Mouse (Mus musculus) stomach, postnatal 0 days (tissue): ENCODE results near the gene Igsf3. TPM values are rescaled to one million over a fixed set of nuclear protein-coding genes. Genes with fewer than 3 reads are reported as not detected.

Source experiments
- ATAC-seq: fragments of 200-750 bp; cut with Nextera tagmentation; 2 replicates; pipeline ENCODE4 v1.8.0; 2017; ENCODE audit not compliant: low FRiP score, low TSS enrichment
- DNase-seq: peaks from one replicate; pipeline ENCODE4 v3.0.0-alpha.2; 2016; ENCODE audit warnings: low spot score
- H3K27ac ChIP-seq: fragments of 300-500 bp; sonication (generic); replicated peaks from 2 replicates; pipeline ENCODE4 v1.5.1; 2014; ENCODE audit warnings: mild to moderate bottlenecking, control low read depth
- H3K27me3 ChIP-seq: fragments of 300-500 bp; sonication (generic); 2 replicates; pipeline ENCODE4 v1.6.1; 2014; ENCODE audit warnings: low read length; ENCODE audit not compliant: control insufficient read depth, insufficient read depth
- H3K36me3 ChIP-seq: fragments of 300-500 bp; sonication (generic); 2 replicates; pipeline ENCODE4 v1.6.1; 2014; ENCODE audit warnings: low read length, mixed read lengths; ENCODE audit not compliant: control insufficient read depth, insufficient read depth
- H3K4me1 ChIP-seq: fragments of 300-500 bp; sonication (generic); replicated peaks from 2 replicates; pipeline ENCODE4 v1.6.1; 2014; ENCODE audit warnings: antibody characterized with exemption; ENCODE audit not compliant: control insufficient read depth, insufficient read depth
- H3K4me2 ChIP-seq: fragments of 300-500 bp; sonication (generic); replicated peaks from 2 replicates; pipeline ENCODE4 v1.6.1; 2014; ENCODE audit warnings: low read depth, mild to moderate bottlenecking, control low read depth, moderate library complexity
- H3K4me3 ChIP-seq: fragments of 300-500 bp; sonication (generic); 2 replicates; pipeline ENCODE4 v1.5.1; 2014; ENCODE audit warnings: low read depth, low read length, control low read depth
- H3K9ac ChIP-seq: fragments of 300-500 bp; sonication (generic); 2 replicates; pipeline ENCODE4 v1.6.1; 2014; ENCODE audit warnings: mild to moderate bottlenecking, low read length, control low read depth, mixed read lengths
- H3K9me3 ChIP-seq: fragments of 300-500 bp; sonication (generic); 2 replicates; pipeline ENCODE4 v1.6.1; 2016; ENCODE audit warnings: low read length; ENCODE audit not compliant: control insufficient read depth
- CTCF ChIP-seq: IDR thresholded peaks from 2 replicates; pipeline ENCODE4 v1.5.1; 2016; ENCODE audit warnings: antibody characterized with exemption, low read depth, mild to moderate bottlenecking, moderate library complexity
- EP300 ChIP-seq: optimal IDR thresholded peaks from 2 replicates; pipeline ENCODE3; 2016; ENCODE audit warnings: antibody characterized with exemption
- WGBS: fragments of 180-500 bp; shearing (Covaris S2); extraction: QIAGEN DNeasy Blood & Tissue Kit; methylation state at CpG from one replicate; pipeline ENCODE4 v1.1.7; 2014; 5-methylcytosine and 5-hydroxymethylcytosine counted together
- polyA plus RNA-seq: library from polyadenylated mRNA; unstranded; fragments of >200 nt; fragmentation: Nextera tagmentation; extraction: Ambion mirVana; gene quantifications from 2 replicates; pipeline ENCODE4 v1.2.1, GENCODE M21; 2015

Igsf3 gene
- polyA plus RNA-seq, 1 experiment from 2014 or later, result 12.4 TPM

GRCm38 (mm10) chr3:101500393-101501051 is 123.6 kb downstream of the Igsf3 start:
- DNase-seq, result peak; percentile 50
- no peaks in the 10 kb centered on the region for H3K9me3 ChIP-seq
- TF ChIP-seq EP300, result no peak
- TF ChIP-seq CTCF, result no peak
- H3K4me3 ChIP-seq, result no peak overlapping the region
- ATAC-seq, result peak; percentile 68
- H3K27me3 ChIP-seq, result no peaks in the 10 kb centered on the region
- no peaks in the 10 kb centered on the region for H3K36me3 ChIP-seq
- no peak overlapping the region for H3K9ac ChIP-seq
- H3K4me2 ChIP-seq, result no peak overlapping the region
- H3K4me1 ChIP-seq, result 0 out of 2 replicates have a peak, but pooled peaks cover 3% of the 10 kb centered on the region
- 0 out of 2 replicates have a peak overlapping the region, but pooled peaks have one; percentile 8 for H3K27ac ChIP-seq
- WGBS, result 57% methylated on average over 11 of the region's 11 CpGs

- Histone ChIP-seq H3K4me2 (no peak overlapping the region), H3K9ac (no peak overlapping the region), H3K36me3 (no peaks in the 10 kb centered on the region), H3K27me3 (no peaks in the 10 kb centered on the region), H3K9me3 (no peaks in the 10 kb centered on the region), H3K4me3 (no peak overlapping the region), H3K27ac (no peak overlapping the region), H3K4me1 (0 out of 2 replicates have a peak, but pooled peaks cover 3% of the 10 kb centered on the region)
- 74% methylated on average over 4 of the region's 4 CpGs for WGBS
- DNase-seq (no peak), ATAC-seq (no peak)
- TF ChIP-seq CTCF, result no peak
- no peak for TF ChIP-seq EP300
These were observed 124.7 kb downstream of the Igsf3 start for GRCm38 (mm10) chr3:101501611-101502010.

- H3K9ac ChIP-seq, result no peak overlapping the region
- WGBS, result 45% methylated on average over 14 of the region's 14 CpGs
- H3K4me2 ChIP-seq, result no peak overlapping the region
- 0 out of 2 replicates have a peak, but pooled peaks cover 3% of the 10 kb centered on the region for H3K4me1 ChIP-seq
- no peaks in the 10 kb centered on the region for H3K9me3 ChIP-seq
- TF ChIP-seq CTCF (no peak), EP300 (no peak)
- DNase-seq, result no peak
- H3K36me3 ChIP-seq, result no peaks in the 10 kb centered on the region
- H3K27ac ChIP-seq, result no peak overlapping the region
- no peak overlapping the region for H3K4me3 ChIP-seq
- H3K27me3 ChIP-seq, result no peaks in the 10 kb centered on the region
- no peak for ATAC-seq
These were observed 125.3 kb downstream of the Igsf3 start for GRCm38 (mm10) chr3:101502086-101502760.

GRCm38 (mm10) chr3:101506179-101506578 is 129.3 kb downstream of the Igsf3 start:
- DNase-seq, result peak; percentile 91
- Histone ChIP-seq H3K4me3 (no peak overlapping the region), H3K36me3 (no peaks in the 10 kb centered on the region), H3K9ac (no peak overlapping the region), H3K27ac (no peak overlapping the region), H3K9me3 (no peaks in the 10 kb centered on the region), H3K4me2 (no peak overlapping the region), H3K27me3 (no peaks in the 10 kb centered on the region), H3K4me1 (0 out of 2 replicates have a peak, but pooled peaks cover 3% of the 10 kb centered on the region)
- peak; percentile 75 for ATAC-seq
- 32% methylated on average over 5 of the region's 5 CpGs for WGBS
- TF ChIP-seq EP300, result no peak
- peak; percentile 92 for TF ChIP-seq CTCF

GRCm38 (mm10) chr3:101506970-101507702 is 130.3 kb downstream of the Igsf3 start:
- DNase-seq (peak; percentile 42), ATAC-seq (peak; percentile 54; the same call in 1 of the 2 replicates)
- H3K9me3 ChIP-seq, result no peaks in the 10 kb centered on the region
- H3K36me3 ChIP-seq, result no peaks in the 10 kb centered on the region
- H3K27ac ChIP-seq, result peak overlapping the region; percentile 30; the same call in 1 of the 2 replicates
- H3K27me3 ChIP-seq, result no peaks in the 10 kb centered on the region
- TF ChIP-seq EP300 (no peak), CTCF (no peak)
- WGBS, result 46% methylated on average over 14 of the region's 14 CpGs
- no peak overlapping the region for H3K4me3 ChIP-seq
- no peak overlapping the region for H3K9ac ChIP-seq
- no peak overlapping the region for H3K4me2 ChIP-seq
- 0 out of 2 replicates have a peak, but pooled peaks cover 1% of the 10 kb centered on the region for H3K4me1 ChIP-seq

GRCm38 (mm10) chr3:101507766-101508165 is 130.9 kb downstream of the Igsf3 start:
- peak overlapping the region; percentile 24; the same call in 1 of the 2 replicates for H3K27ac ChIP-seq
- 60% methylated on average over 3 of the region's 3 CpGs for WGBS

More at GRCm38 (mm10) chr3:101507766-101508165, 130.9 kb downstream of the Igsf3 start:
- ATAC-seq (no peak), DNase-seq (no peak)
- Histone ChIP-seq H3K4me1 (no peaks in the 10 kb centered on the region), H3K9ac (no peak overlapping the region), H3K27me3 (no peaks in the 10 kb centered on the region), H3K4me2 (no peak overlapping the region), H3K9me3 (no peaks in the 10 kb centered on the region), H3K36me3 (no peaks in the 10 kb centered on the region), H3K4me3 (no peak overlapping the region)
- TF ChIP-seq CTCF, result no peak
- TF ChIP-seq EP300, result no peak
